Mouse (Mus musculus) forebrain, embryonic 13.5 days (tissue): ENCODE results near the gene Bloc1s4. TPM values are rescaled to one million over a fixed set of nuclear protein-coding genes. Genes with fewer than 3 reads are reported as not detected.

Experiments used
- ATAC-seq: fragments of 200-750 bp; cut with Nextera tagmentation; 2 replicates; pipeline ENCODE4 v1.8.0; 2017
- H3K27ac ChIP-seq: fragments of 300-500 bp; sonication (generic); 2 replicates; pipeline ENCODE4 v1.5.1; 2015; ENCODE audit warnings: inconsistent platforms, mild to moderate bottlenecking, moderate library complexity
- H3K27me3 ChIP-seq: fragments of 300-500 bp; sonication (generic); 2 replicates; pipeline ENCODE4 v1.6.1; 2015; ENCODE audit warnings: mild to moderate bottlenecking, inconsistent platforms
- H3K36me3 ChIP-seq: fragments of 300-500 bp; sonication (generic); 2 replicates; pipeline ENCODE4 v1.6.1; 2015; ENCODE audit warnings: mild to moderate bottlenecking, inconsistent platforms; ENCODE audit not compliant: poor library complexity, severe bottlenecking
- H3K4me1 ChIP-seq: fragments of 300-500 bp; sonication (generic); 2 replicates; pipeline ENCODE4 v1.6.1; 2015; ENCODE audit warnings: inconsistent platforms
- H3K4me2 ChIP-seq: fragments of 300-500 bp; sonication (generic); 2 replicates; pipeline ENCODE4 v1.6.1; 2015; ENCODE audit warnings: inconsistent platforms, mild to moderate bottlenecking, moderate library complexity
- H3K4me3 ChIP-seq: fragments of 300-500 bp; sonication (generic); 2 replicates; pipeline ENCODE4 v1.5.1; 2015; ENCODE audit warnings: mild to moderate bottlenecking, inconsistent platforms
- H3K9ac ChIP-seq: fragments of 300-500 bp; sonication (generic); 2 replicates; pipeline ENCODE4 v1.6.1; 2015; ENCODE audit warnings: mild to moderate bottlenecking, inconsistent platforms
- H3K9me3 ChIP-seq: fragments of 300-500 bp; sonication (generic); replicated peaks from 2 replicates; pipeline ENCODE4 v1.6.1; 2016; ENCODE audit warnings: inconsistent platforms
- WGBS: fragments of 180-500 bp; shearing (Covaris S2); methylation state at CpG from one replicate; pipeline ENCODE4 v1.1.7; 2015; 5-methylcytosine and 5-hydroxymethylcytosine counted together
- polyA plus RNA-seq: library from polyadenylated mRNA; unstranded; fragments of >200 nt; fragmentation: Nextera tagmentation; extraction: Ambion mirVana; gene quantifications from 2 replicates; pipeline ENCODE4 v1.2.1, GENCODE M21; 2015

Bloc1s4 gene
- polyA plus RNA-seq, 1 experiment from 2014 or later, result 24.2 TPM

- no peak overlapping the region for H3K4me2 ChIP-seq
- no peak for ATAC-seq
- WGBS, result 71% methylated on average over 16 of the region's 16 CpGs
These were observed 9.4 kb downstream of the Bloc1s4 start for GRCm38 (mm10) chr5:36738799-36739615.

GRCm38 (mm10) chr5:36737765-36738164 is 10.7 kb downstream of the Bloc1s4 start:
- Histone ChIP-seq H3K27me3 (peaks cover 7% of the 10 kb centered on the region; the same call in 1 of the 2 replicates), H3K36me3 (no peaks in the 10 kb centered on the region), H3K4me3 (no peak overlapping the region), H3K9me3 (no peaks in the 10 kb centered on the region), H3K4me1 (no peaks in the 10 kb centered on the region), H3K9ac (no peak overlapping the region), H3K4me2 (no peak overlapping the region), H3K27ac (no peak overlapping the region)
- WGBS, result 63% methylated on average over 4 of the region's 4 CpGs
- no peak for ATAC-seq

More at GRCm38 (mm10) chr5:36738799-36739615, 9.4 kb downstream of the Bloc1s4 start:
- Histone ChIP-seq H3K4me1 (no peaks in the 10 kb centered on the region), H3K27me3 (peaks cover 3% of the 10 kb centered on the region; the same call in 1 of the 2 replicates), H3K4me3 (no peak overlapping the region), H3K9me3 (no peaks in the 10 kb centered on the region), H3K27ac (no peak overlapping the region), H3K36me3 (no peaks in the 10 kb centered on the region), H3K9ac (no peak overlapping the region)

- H3K9ac ChIP-seq, result peak overlapping the region; percentile 2; the same call in 1 of the 2 replicates
- peaks cover 3% of the 10 kb centered on the region; the same call in 1 of the 2 replicates for H3K4me1 ChIP-seq
- H3K36me3 ChIP-seq, result no peaks in the 10 kb centered on the region
- no peak overlapping the region for H3K4me3 ChIP-seq
- H3K27me3 ChIP-seq, result peaks cover 7% of the 10 kb centered on the region; the same call in 1 of the 2 replicates
- H3K4me2 ChIP-seq, result no peak overlapping the region
- no peak for ATAC-seq
- WGBS, result 78% methylated on average over 8 of the region's 8 CpGs
- H3K27ac ChIP-seq, result no peak overlapping the region
- no peaks in the 10 kb centered on the region for H3K9me3 ChIP-seq
These were observed 12.4 kb downstream of the Bloc1s4 start for GRCm38 (mm10) chr5:36736009-36736408.

GRCm38 (mm10) chr5:36735106-36735505 is 13.3 kb downstream of the Bloc1s4 start:
- Histone ChIP-seq H3K36me3 (no peaks in the 10 kb centered on the region), H3K27me3 (peaks cover 7% of the 10 kb centered on the region; the same call in 1 of the 2 replicates), H3K4me1 (peaks cover 8% of the 10 kb centered on the region; the same call in 1 of the 2 replicates), H3K4me3 (no peak overlapping the region), H3K27ac (no peak overlapping the region), H3K4me2 (no peak overlapping the region), H3K9me3 (no peaks in the 10 kb centered on the region), H3K9ac (no peak overlapping the region)
- no peak for ATAC-seq
- 90% methylated on average over 6 of the region's 6 CpGs for WGBS

- Histone ChIP-seq H3K36me3 (no peaks in the 10 kb centered on the region), H3K9me3 (no peaks in the 10 kb centered on the region), H3K27me3 (peaks cover 7% of the 10 kb centered on the region; the same call in 1 of the 2 replicates), H3K9ac (no peak overlapping the region), H3K4me2 (no peak overlapping the region), H3K27ac (no peak overlapping the region), H3K4me3 (no peak overlapping the region), H3K4me1 (peaks cover 8% of the 10 kb centered on the region; the same call in 1 of the 2 replicates)
- ATAC-seq, result no peak
- WGBS, result 78% methylated on average over 3 of the region's 3 CpGs
These were observed 15.0 kb downstream of the Bloc1s4 start for GRCm38 (mm10) chr5:36733405-36733804.

- Histone ChIP-seq H3K9ac (no peak overlapping the region), H3K36me3 (no peaks in the 10 kb centered on the region), H3K4me1 (peaks cover 8% of the 10 kb centered on the region; the same call in 1 of the 2 replicates), H3K9me3 (no peaks in the 10 kb centered on the region), H3K4me2 (no peak overlapping the region), H3K27ac (no peak overlapping the region), H3K27me3 (peaks cover 7% of the 10 kb centered on the region; the same call in 1 of the 2 replicates), H3K4me3 (no peak overlapping the region)
- ATAC-seq, result no peak
- WGBS, result 75% methylated on average over 7 of the region's 7 CpGs
These were observed 16.4 kb downstream of the Bloc1s4 start for GRCm38 (mm10) chr5:36731901-36732652.

- H3K36me3 ChIP-seq, result no peaks in the 10 kb centered on the region
- H3K9me3 ChIP-seq, result no peaks in the 10 kb centered on the region
- 67% methylated on average over 3 of the region's 3 CpGs for WGBS
- no peak overlapping the region for H3K27ac ChIP-seq
- H3K27me3 ChIP-seq, result peaks cover 7% of the 10 kb centered on the region; the same call in 1 of the 2 replicates
- ATAC-seq, result no peak
- peaks cover 8% of the 10 kb centered on the region; the same call in 1 of the 2 replicates for H3K4me1 ChIP-seq
- H3K9ac ChIP-seq, result no peak overlapping the region
- H3K4me2 ChIP-seq, result no peak overlapping the region
- H3K4me3 ChIP-seq, result no peak overlapping the region
These were observed 17.8 kb downstream of the Bloc1s4 start for GRCm38 (mm10) chr5:36730689-36731088.

GRCm38 (mm10) chr5:36729923-36730322 is 18.5 kb downstream of the Bloc1s4 start:
- H3K27ac ChIP-seq, result no peak overlapping the region
- peaks cover 8% of the 10 kb centered on the region; the same call in 1 of the 2 replicates for H3K4me1 ChIP-seq
- no peaks in the 10 kb centered on the region for H3K9me3 ChIP-seq
- ATAC-seq, result no peak
- H3K27me3 ChIP-seq, result peaks cover 5% of the 10 kb centered on the region; the same call in 1 of the 2 replicates
- no peak overlapping the region for H3K4me2 ChIP-seq
- no peak overlapping the region for H3K4me3 ChIP-seq
- H3K36me3 ChIP-seq, result no peaks in the 10 kb centered on the region
- no peak overlapping the region for H3K9ac ChIP-seq
- WGBS, result 86% methylated on average over 2 of the region's 2 CpGs

- H3K27ac ChIP-seq, result no peak overlapping the region
- no peaks in the 10 kb centered on the region for H3K36me3 ChIP-seq
- H3K4me1 ChIP-seq, result peaks cover 8% of the 10 kb centered on the region; the same call in 1 of the 2 replicates
- peaks cover 4% of the 10 kb centered on the region; the same call in 1 of the 2 replicates for H3K27me3 ChIP-seq
- no peak overlapping the region for H3K4me2 ChIP-seq
- H3K9ac ChIP-seq, result no peak overlapping the region
- no peak overlapping the region for H3K4me3 ChIP-seq
- no peak for ATAC-seq
- WGBS, result 84% methylated on average over 4 of the region's 4 CpGs
- no peaks in the 10 kb centered on the region for H3K9me3 ChIP-seq
These were observed 19.4 kb downstream of the Bloc1s4 start for GRCm38 (mm10) chr5:36729086-36729473.

- 79% methylated on average over 8 of the region's 8 CpGs for WGBS
- no peak overlapping the region for H3K4me3 ChIP-seq
- no peak overlapping the region for H3K9ac ChIP-seq
- peaks cover 3% of the 10 kb centered on the region; the same call in 1 of the 2 replicates for H3K27me3 ChIP-seq
- no peaks in the 10 kb centered on the region for H3K9me3 ChIP-seq
- no peaks in the 10 kb centered on the region for H3K36me3 ChIP-seq
- peaks cover 8% of the 10 kb centered on the region; the same call in 1 of the 2 replicates for H3K4me1 ChIP-seq
- ATAC-seq, result no peak
- H3K27ac ChIP-seq, result no peak overlapping the region
- H3K4me2 ChIP-seq, result no peak overlapping the region
These were observed 19.9 kb downstream of the Bloc1s4 start for GRCm38 (mm10) chr5:36728403-36729085.

- Histone ChIP-seq H3K27ac (no peak overlapping the region), H3K9ac (no peak overlapping the region), H3K9me3 (no peaks in the 10 kb centered on the region), H3K36me3 (no peaks in the 10 kb centered on the region), H3K4me2 (no peak overlapping the region), H3K4me1 (peaks cover 8% of the 10 kb centered on the region; the same call in 1 of the 2 replicates), H3K27me3 (no peaks in the 10 kb centered on the region), H3K4me3 (no peak overlapping the region)
- 79% methylated on average over 7 of the region's 7 CpGs for WGBS
- ATAC-seq, result no peak
These were observed 20.7 kb downstream of the Bloc1s4 start for GRCm38 (mm10) chr5:36727776-36728175.
